Mouse (Mus musculus) c-Kit-positive CD71-positive TER-119-negative erythroid progenitor cells, embryonic 14.5 days (primary cell): ENCODE measurements around the gene Oaz1.
"Not testable (repeated sequence)": the region's sequence is repeated elsewhere in the genome, so short reads cannot be mapped to it uniquely, and the experiment has no call there.

ENCODE experiments used
- DNase-seq: peaks from one replicate; pipeline ENCODE4 v3.0.0-alpha.2; 2013; ENCODE audit warnings: low read depth

Gene Oaz1

DNA sequence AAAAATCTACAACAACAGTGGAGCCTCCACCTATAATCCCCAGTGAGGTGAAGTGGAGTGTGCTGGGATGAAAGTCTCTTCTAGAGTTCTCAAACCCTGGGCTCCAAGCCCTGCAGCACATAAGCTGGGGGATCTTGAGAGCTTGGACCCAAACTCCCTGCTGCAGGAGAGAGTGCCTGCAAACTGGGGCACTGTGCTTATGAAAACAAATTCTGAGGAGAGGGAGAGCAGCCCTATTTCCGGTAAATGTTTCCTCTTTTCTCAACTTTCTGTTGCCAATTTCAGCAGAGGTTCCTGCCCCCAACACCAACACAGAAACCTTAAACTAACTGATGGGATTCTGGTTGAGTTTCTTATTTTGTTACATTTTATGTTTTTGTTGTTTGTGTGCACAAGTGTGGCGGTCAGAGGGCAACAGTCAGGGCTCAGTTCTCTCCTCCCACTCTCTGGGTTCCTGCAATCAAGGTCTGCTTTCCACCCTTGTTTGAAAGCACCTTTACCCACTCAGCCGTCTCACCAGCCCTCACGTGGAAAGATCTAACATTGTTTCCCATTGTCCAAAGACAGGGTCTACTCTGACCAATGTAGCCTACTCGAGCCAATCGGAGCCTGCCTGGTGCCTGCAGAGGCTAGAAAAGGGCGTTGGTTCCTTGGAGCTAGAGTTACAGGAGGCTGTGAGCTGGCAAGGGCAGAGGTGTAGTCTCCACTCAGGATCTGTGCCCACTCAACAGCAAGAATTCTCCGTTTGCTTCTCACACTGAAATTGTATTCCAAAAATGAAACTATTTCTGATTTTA, 2.4 kb upstream of the Oaz1 start:
- no peak for DNase-seq

GRCm38 (mm10) chr10:80824827-80825226, 1.6 kb upstream of the Oaz1 start:
- no peak for DNase-seq

GRCm38 (mm10) chr10:80827063-80827869, 810 bp downstream of the Oaz1 start:
- no peak for DNase-seq

- DNase-seq, result no peak
These were observed 1.5 kb downstream of the Oaz1 start for GRCm38 (mm10) chr10:80827870-80828420.

GRCm38 (mm10) chr10:80828587-80828986, 2.1 kb downstream of the Oaz1 start:
- not testable (repeated sequence) for DNase-seq

DNA sequence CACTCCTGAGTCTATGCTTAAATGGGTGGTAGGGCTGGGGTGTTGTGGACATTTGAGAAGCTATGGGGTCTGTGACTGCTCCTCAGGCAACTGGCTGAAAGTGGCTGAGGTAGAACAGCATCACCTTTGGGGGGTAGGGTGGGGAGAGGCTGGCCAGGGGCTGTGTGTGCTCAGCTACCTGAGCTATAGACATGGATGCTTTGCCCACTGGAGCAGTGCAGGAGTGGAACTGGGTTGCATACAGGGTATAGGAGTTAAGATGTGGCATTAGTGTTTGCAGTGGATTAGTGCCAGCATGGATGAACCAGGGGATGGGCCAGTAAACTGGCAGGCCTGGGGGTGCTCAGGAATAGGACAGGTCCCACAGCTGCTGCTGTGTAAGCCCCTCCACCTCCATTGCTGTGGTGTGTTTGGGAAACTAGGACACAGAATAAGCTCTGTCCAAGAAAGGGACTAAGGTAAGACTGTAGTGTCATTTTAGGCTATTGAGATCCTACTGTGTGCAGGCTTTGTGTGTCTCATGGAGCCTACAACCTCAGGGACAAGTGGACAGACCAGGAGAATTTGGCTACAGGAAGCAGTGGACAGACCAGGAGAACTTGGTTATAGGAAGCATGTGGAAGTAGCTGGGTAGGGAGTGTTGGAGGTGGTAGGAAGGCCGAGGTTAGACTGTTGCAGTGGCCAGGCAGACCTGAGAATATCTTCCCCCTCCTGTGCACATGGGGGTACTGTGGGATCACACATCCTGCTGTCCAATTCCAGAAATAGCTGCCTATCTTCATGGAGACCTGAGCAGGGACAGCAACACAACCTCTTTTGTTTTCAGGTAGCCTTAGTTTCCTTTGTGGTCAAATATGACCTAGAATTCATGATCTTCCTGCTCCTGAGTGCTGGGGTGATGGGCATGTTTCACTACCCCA, 3.2 kb downstream of the Oaz1 start:
- DNase-seq, result no peak

DNA sequence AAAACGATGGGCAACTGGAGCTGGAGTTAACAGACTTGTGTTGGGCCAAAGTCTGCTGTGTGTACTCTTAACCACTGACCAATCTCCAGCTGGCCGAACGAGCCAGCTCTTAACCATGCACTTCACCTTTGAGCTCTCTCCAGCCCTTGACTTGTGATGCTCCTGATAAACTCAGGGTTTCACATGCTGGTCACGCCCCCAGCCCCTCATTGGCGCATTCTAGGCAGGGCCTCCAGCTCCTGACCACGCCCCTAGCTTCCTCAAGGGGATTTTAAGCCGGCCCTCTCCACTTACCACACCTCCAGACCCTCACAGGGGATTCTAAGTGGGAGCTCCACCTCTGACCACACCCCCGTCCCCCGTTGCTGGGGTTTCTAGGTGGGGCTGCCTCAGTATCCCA, 4.7 kb downstream of the Oaz1 start:
- peak; percentile 85 for DNase-seq

GRCm38 (mm10) chr10:80832818-80833217, 6.4 kb downstream of the Oaz1 start:
- no peak for DNase-seq

DNA sequence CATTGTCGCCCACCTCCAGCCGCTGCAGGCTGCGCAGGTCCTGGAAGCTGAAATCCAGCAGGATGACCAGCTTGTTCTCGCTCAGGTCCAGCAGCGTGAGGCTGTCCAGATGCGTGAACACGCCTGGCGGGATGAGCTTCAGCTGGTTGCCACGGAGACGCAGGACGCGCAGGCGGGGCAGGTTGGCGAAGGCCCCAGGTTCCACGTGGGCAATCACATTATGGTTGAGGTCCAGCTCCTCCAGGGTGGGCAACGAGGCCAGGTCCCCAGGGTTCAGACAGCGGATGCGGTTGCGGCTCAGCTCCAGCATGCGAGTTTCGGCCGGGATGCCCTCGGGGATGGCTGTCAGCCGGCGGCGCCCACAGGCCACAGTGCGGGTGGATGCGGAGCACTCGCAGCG, 9.2 kb downstream of the Oaz1 start:
- DNase-seq, result no peak

DNA sequence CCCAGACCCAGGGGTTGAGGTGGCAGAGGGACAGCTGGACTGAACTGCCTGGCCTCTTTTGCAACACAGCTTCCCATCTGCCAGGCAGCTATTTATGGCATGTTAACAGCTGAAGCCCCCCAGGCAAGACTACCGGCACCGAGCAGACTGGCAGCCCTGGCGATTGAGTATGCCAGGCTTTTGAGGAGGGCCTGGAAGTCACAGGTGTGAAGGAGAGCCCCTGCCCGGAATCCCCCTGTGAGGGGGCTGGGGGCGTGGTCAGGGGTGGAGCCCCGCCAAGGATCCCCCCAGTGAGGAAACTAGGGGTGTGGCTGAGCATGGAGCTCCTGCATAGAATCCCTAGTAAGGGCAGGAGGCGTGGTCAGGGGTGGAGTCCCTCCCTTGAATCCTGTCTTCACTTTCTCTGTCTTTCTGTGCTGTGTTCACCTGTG, 10.5 kb downstream of the Oaz1 start:
- DNase-seq, result no peak

DNA sequence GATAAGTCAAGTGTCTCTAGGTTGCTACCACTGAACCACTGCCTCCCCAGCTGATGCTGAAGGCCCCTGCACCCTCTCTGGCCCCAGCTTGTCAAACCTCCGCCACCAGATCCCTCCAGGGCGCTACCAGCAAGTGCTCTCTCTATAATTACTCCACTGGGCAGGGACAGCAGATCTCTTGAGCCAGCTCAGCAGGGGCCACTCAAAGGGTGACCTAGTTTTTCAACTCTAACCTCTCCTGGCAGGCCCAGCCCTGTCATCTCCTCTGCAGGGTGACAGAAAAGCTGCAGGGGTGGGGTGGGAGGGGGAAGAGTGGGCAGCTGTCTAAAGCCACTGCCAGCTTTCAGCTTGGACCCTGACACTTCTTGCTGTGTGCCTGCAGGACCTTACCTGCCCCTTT, 11.4 kb downstream of the Oaz1 start:
- DNase-seq, result no peak

- no peak for DNase-seq
These were observed 12.0 kb downstream of the Oaz1 start for GRCm38 (mm10) chr10:80838346-80838912.

GRCm38 (mm10) chr10:80839848-80840247, 13.4 kb downstream of the Oaz1 start:
- no peak for DNase-seq

DNA sequence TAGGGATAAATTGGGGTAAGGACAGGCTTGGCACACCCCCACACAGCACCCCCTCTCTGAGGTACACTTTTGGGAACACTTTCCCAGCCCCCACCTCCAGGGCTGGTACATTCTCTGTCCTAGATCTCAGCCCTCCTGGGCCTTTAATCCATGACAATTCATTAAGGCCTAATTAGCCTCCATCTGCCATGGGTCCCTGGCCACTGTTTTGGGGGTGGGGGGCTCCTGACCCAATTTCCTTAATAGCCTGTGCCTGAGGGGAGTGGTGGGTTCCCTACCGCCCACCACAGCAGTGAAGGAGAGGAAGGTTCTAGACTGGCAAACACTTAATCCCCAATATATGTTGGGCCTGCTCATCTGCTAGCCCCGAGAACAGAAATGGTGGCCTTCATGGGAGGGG, 15.2 kb downstream of the Oaz1 start:
- no peak for DNase-seq

GRCm38 (mm10) chr10:80842334-80842733, 15.9 kb downstream of the Oaz1 start:
- DNase-seq, result no peak

DNA sequence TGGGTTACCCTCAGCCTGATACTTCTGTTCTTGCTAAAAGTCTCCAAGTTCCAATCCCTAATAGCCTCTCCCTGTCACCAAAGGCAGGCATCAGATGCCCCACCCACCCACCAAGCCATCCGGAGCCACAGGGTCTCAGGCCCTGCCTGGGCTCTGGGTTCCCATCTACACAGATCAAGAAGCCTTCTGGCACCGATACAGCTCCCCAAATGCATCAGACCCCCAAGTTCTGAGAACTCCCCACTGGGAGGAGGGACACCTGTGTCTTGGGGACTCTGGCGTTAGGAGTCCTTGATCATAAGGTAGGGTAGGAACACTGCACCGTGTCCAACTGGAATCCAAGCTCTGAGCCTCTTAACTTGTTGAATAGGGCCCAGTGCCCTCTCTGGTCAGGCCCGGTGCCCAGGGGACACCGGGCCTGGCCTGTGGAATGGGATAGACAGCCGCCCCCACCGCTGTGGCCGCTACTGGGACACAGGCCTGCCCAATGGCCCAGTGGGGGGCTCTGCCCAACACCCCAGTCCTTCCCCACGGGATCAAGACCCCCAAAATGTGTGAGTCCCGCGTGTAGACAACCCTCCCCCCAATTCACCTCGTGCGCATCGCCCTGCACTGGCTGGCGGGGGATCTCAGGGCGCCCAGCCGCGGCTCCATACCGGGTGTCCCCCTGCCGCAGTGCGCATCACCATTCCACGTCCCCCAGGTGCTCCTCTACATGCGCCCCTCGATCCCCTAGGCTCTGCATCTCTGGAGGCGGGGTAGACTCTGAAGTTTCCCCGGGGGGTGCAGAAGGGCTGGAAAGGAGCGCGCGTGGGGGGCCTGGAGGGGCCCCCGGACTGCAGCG, 16.9 kb downstream of the Oaz1 start:
- no peak for DNase-seq

DNA sequence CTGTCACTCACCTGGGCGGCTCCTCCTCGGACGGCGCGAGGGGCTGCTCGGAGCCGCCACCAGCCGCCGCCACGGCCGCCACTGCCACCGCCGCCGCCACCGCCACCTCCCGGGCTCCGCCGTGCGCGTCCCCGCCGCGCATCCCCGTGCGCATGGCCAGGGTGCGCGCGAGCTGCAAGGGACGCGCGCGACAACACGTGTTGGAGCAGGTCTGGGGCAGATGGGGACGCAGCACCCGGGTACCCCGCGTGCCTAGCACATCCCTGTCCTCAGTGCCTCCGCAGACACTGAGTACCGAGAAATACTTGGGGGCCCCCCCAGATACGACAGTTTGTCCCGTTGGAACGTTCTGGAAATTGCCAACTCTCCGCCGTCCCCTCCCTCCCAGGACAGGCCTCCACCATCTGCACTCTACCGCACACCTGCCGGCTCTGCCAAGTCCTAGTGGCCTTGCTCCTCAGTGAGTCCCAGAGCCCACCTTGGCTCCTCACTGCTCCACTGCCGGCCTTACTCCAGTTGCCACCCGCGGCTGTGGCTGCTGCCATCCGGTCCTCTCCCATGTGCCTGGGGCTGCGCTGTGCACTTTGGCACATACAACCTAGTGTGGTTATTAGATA, 17.6 kb downstream of the Oaz1 start, which contains the start of gene Lingo3:
Gene Lingo3, minus strand, starts transcription at position 109 of the 617 bp plus-strand sequence.
- DNase-seq, result no peak

DNA sequence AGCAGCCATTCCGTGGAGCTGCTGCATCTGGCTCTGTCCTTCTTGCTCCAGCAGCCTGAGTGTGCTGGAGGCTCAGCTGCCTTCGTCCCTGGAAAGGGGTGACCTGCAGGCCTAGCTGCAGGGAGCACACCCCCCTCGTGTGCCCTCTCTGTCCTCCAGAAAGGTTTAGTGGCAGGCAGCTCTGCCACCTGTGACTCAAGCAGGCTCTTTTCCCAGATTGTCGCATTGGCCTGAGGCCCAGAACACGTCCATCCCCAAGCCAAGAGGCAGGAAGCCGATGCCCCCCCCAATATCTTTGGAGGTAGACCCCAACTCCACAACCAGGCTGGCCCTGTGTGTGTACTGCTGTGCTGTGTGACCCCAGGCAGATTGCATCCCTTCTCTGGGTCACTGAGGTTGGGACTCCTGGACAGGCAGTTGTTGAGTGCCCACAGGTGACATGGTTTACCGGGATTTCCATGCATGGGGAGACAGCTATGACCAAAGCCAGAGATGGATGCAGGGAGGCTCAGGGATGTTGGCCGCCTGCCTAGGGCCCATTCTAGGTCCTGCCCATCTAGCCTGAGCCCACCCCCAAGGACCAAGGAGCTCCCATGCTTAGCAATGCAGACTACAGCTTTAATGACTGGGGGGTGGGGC, 18.7 kb downstream of the Oaz1 start:
- DNase-seq, result no peak

- DNase-seq, result no peak
These were observed 19.3 kb downstream of the Oaz1 start for GRCm38 (mm10) chr10:80845732-80846131.

DNA sequence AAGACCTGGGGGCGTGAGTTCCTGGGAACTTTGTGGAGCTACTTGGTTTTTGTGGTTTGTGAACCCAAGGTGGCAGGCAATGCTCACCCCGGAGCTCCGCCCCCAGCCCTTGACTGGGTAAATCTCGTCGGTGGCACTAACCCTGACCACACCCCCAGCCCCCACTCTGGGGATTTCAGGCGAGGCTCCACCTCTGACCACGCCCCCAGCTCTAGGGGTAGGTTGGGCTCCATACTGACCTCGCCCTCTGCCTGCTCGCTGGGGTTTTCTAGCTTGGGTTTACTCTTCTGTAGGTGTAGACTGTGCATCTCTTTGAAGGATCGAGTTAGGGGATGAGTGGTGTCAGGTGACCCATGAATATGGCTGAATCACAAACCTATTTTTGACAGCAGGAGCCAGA, 22.1 kb downstream of the Oaz1 start:
- DNase-seq, result peak; percentile 82
